Mouse (Mus musculus): ENCODE results near the gene Ep400.

DNA sequence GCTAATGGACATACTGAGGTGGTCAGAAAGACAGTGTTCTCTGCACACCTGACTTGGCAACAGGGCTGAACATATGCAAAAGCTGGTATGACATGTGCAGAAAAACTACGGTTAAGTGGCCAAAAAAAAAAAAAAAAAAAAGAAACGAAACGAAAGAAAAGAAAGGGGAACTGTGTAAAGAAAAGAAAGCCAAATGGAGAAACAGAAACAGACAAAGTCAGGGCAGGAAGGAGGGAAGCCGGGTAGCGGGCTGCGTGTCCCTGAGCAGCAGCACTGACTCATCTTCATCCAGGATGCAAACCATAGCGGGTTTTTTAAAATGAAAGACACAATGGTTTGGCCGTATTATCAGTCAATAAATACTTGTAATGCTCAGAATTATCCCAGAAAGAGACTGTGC, 88.5 kb downstream of the Ep400 start:
- no peak for TF ChIP-seq CTCF (conservative IDR thresholded peaks at IDR 0.05; ENCODE audit: low read length)
- TF ChIP-seq POU5F1 (IDR thresholded peaks at IDR 0.05; ENCODE audit: borderline replicate concordance, low read length): no peak
- TF ChIP-seq NANOG (IDR thresholded peaks at IDR 0.05; ENCODE audit: borderline replicate concordance, low read length): no peak

Data from E14TG2a.4 (cell line).